Mouse (Mus musculus) gastrocnemius, adult 8-10 months (tissue): ENCODE data around the gene Tmc6. TPM values are rescaled to one million over a fixed set of nuclear protein-coding genes. Genes with fewer than 3 reads are reported as not detected.
"Not testable (repeated sequence)": the region's sequence is repeated elsewhere in the genome, so short reads cannot be mapped to it uniquely, and the experiment has no call there.

ENCODE experiments used
- DNase-seq, 2 experiments: peaks; one replicate each; pipeline ENCODE4 v3.0.0; 2022; ENCODE audit warnings: low spot score in 2 of 2
- total RNA-seq, 4 experiments: library from RNA; stranded (reverse); gene quantifications; 2 replicates each; pipeline ENCODE4 v1.2.4; 2022

Tmc6 gene
- total RNA-seq, 4 experiments from 2014 or later = 2.4 to 6.4 (median 4.5) TPM

DNA sequence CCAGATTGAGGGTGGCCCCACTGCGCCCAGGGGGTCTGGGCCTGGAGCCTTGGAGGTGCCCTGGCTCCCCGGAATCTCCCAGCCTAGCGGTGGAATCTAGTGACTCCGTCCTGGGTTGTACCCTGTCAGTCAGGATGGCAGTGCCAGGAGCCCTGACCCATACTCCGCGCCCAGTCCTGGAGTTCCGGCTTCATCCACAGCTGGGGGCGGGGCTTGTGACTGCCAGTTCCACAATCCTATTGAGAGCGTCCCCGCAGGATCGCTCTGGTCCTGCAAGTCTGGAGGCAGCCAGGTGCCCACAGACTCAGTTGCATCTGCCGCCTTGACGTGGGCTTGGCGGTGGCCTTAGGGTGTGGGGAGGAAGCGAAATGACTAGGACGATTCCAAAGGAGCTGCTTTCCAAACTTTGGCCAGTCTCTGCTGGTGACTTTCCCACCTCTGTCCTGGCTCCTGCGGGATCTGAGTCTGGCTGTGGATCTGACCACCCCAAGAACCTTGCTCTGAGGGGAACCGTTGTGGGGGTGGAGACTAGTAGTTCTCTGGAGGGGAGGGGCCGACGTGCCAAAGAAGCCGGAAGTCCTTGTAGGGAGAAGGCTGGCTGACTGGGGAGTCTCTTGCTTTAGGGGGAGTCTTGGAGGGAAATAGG lies 28.5 kb upstream of the Tmc6 start:
- peak; percentile 88 for DNase-seq

DNA sequence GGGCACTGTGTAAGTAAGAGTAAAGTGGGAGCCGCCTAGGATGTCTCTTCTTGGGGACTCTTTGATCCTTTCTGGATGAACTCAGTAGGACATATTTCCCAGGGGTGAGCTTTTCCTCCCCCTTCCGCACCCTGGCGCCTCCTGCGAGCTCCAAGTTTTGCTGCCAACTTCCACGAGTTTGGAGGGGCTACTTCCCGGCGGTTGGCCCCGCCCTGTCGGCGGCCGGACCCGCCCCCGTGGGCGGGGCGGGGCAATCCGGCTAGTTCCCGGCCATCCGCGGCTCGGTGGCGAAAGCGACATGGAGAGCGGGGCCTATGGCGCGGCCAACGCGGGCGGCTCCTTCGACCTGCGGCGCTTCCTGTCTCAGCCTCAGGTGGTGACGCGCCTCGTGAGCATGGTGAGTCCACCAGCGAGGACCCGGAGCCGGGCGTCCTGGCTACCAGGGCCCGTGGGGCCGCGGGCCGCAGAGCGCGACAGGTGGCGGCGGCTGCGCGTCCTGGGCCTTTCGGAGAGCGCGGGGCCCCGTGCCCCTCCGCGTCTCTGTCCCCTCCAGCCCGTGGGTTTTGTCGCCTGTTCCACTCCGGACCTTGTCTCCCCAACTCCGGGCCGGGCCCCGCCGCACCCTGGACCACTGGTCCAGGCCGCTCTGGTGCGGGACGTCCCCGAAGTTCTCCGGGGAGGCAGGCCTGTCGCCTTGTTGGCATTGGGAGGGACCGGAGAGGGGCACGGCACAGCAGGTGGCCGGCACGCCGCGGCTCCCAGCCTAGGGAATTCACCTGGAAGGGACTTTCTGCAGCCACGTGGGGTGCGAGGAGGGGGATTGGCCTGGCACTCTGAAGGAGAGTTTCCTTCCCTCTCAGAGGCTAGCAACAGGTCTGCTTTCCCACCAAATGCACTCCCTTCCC lies 27.7 kb upstream of the Tmc6 start, which contains the start of the genes Gm20708 and Syngr2:
Gene Gm20708 (plus strand): TSS at position 262 of the 905 bp plus-strand sequence.
Gene Syngr2 (plus strand): TSS at position 262 of the 905 bp plus-strand sequence.
- peak in 1 of 2 experiments; percentile 67 for DNase-seq

DNA sequence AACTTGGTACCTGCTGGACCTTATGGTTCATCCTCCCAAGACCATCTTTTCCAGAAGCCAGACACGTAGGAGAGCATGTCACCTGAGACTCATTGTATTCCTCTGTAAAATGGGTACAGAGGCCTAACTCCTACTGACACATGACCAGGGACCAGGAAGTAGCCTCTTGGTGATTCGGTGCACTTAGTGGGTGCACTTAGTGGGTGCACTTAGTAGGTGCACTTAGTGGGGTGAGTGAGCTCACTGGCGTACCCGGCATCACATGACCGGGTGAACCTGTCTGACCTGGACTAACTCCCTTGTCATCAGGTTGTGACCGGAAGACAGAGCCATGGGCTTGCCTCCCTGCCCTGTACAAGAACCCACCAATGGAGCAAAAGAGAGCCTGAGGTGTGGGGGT lies 24.8 kb upstream of the Tmc6 start:
- no peak for DNase-seq

DNA sequence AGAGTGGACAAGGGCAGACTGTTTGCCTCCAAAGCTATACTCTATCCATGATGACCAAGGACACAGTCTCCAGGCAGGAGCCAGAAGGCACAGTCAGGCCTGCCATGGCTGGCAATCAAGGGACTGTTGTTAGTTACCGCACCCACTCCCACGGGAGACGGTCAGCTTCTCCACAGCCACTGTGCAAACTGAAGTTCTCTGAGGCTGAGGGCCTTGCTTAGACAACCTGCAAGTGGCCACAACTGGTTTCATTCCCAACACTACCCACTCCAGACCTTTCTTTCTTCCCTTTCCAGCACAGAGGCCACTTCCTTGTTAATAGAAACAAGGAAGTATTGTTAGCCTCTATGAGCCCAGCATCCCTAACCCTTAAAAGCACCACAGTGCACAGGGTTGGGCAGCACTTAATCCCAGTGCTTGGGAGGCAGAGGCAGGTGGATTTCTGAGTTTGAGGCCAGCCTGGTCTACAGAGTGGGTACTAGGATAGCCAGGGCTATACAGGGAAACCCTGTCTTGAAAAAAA lies 21.2 kb upstream of the Tmc6 start:
- no peak for DNase-seq

DNA sequence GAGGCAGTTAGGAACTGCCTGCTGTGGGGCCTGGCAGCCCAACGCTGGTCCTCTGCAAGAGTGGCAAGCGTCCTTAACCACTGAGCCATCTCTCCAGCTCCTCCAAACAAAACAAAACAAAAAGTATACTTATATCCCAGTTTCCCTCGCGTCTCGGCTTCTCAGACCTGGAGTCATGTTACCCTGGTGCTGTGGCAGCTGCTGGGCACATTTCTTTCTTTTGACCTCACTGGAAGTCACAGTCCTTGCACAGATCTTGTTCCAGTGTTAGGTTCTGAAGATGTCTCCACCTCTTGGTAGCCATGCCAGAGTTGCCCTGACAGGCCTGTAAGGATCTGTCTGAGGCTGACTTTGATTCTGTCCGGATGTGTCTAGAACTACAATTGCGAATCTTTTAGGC lies 19.7 kb upstream of the Tmc6 start:
- no peak for DNase-seq

DNA sequence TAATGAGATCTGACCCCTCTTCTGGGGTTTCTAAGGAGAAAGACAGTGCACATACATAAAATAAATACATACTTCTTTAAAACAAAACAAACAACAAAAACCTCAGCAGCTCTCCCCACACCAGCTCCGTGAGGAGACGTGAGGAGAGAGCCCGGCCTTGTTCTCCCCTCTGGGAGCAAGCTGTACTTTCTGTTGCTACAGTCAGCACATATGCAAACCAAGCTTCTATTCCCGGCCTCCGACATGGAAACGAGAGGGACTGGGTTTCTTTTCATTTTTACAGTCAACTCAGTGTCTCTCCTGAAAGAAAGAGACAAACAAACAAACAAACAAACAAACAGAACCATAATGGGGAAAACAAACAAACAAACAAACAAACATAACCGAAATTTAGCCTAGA lies 18.0 kb upstream of the Tmc6 start:
- DNase-seq = no peak

DNA sequence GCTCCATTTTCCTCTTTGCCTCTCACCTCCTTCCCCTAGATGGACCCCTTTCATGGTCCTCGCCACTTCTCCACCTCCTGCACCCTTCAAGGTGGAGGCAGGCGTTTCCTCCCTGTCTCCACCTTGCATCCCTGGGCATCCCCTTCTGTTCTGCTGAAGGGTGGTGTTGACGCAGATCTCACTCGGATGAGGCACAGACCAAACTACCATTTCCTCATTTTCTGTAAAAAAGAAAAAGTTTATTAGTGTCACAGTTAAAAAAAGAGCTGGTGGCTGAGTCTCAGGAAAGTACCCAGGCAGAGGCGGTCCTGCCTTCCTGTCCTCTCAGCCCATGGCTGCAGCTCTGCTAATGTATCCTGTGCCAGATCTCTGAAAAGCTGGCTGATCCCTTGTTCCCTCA lies 17.2 kb upstream of the Tmc6 start:
- DNase-seq = no peak

DNA sequence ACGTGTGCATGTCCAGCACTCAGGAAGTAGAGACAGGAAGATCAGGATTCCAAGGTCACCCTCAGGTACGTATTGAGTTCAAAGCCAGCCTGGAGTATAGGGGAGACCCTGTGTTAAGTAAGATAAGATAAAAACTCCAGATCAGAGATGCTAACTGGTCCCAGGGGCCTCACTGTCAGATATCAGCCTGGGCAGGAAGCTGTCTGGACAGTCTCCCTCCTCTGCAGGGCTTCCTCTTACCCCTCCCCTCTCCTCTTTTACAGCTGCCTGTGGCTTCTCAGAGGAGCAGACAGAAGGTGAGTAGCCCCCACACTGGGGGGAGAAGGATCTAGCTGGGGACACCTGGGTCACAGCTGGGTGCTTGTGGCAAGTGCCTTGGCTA lies 16.2 kb upstream of the Tmc6 start:
- no peak for DNase-seq

DNA sequence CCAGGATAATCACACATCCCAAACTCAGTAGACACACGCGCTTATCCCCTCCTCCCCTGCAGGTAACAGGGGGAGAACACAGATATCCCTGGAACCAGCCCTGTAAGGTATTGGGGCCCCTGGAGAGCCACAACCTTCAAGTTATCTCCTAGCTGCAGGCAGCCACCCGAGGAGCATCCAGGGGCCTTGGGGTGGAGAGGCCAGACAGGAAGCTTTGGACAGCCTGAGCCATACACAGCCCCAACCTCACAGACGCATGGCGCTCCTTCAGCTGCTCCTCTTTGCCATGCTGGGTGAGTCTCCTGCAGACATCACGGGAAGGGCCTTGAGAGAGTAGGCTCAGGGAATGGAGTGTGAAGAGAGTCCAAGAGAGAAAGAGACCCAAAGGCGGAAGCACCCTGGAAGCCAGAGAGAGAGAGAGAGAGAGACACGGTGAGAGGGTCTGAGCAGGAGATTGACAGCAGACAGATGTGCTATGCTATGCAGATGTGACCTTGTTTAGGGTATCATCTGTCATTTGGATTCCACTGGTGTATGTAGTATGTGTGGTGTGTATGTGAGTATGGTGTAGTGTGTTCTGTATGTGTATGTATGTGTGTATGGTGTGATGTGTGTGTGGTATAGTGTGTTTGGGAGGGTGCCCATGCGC lies 15.6 kb upstream of the Tmc6 start, which contains the start of gene 6030468B19Rik:
Gene 6030468B19Rik (plus strand): TSS at position 150 of the 649 bp plus-strand sequence.
- no peak for DNase-seq

DNA sequence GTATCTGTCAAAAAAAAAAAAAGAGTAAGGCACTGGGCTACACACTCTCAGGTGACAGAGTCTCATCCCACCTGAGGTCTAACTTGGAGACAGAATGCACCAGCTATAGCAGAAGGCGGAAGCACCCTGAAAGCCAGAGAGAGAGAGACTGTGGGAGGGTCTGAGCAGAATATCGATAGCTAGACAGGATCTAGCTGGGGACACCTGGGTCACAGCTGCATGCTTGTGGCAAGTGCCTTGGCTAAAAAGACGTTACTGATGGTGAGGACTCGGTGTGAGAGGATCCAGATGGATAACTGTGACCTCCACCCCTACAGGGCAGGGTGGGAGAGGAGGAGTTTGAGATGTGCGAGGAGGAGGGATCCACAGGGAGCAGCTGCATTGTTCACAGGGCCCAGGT lies 15.0 kb upstream of the Tmc6 start:
- no peak for DNase-seq

DNA sequence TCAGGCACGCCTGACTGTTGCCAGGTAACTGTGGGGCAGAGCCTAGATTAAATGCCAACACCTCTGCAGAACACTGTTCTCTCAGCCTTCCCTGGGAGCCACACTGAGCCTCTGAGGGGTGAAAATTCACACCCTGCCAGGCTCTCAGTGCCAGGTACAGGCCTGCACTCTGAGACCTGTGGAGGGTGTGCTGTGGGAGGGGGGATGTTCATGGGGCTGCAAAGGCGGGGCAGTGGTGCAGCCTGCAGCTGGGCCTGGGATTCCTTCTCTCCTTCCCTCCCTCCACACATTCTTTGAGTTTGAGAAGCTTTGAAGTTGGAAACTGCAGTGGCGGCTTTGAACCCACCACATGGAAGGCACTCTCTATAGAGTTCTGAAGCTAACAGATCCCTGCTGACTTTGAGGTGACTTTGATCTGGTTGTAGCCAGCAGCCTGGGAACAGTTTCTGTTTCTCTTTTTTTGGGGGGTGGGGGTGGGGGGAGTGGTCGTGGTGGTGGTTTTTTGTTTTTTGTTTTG lies 12.1 kb upstream of the Tmc6 start:
- DNase-seq = no peak

DNA sequence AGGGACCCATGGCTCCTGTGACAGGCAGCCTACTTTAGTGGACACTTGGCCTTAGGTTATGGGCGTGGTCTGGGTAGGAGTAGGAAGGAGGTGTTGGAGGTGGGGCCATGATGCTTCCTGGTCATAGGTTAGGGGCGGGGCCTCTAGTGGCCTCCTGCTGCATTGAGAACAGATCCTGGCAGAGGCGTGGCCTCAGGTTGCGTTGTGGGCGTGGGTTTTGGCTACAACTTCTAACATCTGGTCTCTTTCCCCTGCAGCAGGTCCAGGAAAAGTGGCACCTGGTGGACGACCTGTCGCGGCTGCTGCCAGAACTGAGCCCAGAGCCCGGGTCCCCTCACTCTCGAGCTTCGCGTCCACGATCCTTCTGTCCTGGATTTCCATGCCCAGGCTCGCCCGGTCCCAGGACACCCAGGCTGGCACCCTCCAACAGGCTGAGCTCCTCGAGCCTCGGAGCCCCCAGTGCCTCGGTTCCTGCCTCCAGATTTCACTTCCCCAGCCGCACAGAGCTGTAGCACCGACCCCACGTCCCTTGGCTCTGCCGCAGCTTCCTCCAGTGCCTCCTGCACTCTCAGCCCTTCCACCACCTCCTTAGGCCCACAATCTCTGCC lies 10.4 kb upstream of the Tmc6 start:
- no peak for DNase-seq

DNA sequence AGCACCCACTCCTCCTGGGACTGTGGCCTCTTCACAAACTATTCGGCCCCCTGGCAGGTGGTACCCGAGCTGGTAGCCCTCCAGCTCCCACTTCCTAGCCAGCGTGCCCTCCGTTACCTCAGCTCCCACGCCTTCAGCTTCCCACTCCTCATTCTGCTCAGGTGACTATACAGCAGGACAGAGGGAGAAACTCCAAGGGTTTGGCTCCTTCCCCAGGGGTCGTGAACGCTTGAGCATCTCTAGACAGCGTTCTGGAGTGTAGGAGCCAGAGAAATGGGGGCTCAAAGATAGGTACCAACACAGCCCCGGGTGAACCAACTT lies 9.4 kb upstream of the Tmc6 start:
- DNase-seq = no peak

DNA sequence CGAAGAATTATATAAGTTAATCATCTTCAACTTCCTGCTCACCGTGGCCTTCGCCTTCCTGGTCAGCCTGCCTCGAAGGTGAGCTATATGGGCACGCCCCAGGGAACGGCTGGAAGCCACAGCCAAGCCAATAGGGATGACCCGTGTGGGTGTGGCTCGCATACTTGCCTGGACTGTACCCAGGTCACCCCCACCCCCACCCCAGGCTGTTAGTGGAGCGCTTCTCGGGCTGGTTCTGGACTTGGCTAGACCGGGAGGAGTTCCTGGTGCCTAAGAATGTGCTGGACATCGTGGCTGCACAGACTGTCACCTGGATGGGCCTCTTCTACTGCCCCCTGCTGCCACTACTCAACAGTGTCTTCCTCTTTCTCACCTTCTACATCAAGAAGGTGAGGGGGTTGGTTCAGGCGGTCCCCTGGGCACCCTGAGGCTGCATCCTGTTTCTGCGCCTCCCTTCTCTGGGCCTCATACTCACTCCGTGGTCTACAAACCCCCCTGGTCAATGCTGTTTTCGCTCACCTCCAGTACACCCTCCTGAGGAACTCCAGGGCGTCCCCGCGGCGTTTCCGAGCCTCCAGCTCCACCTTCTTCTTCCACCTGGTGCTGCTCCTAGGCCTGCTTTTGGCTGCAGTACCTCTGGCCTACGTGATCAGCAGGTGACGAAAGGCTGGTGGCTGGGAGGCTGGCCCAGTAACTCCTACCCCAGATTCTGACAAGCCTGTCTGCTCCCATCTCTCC lies 8.9 kb upstream of the Tmc6 start:
- DNase-seq = no peak

DNA sequence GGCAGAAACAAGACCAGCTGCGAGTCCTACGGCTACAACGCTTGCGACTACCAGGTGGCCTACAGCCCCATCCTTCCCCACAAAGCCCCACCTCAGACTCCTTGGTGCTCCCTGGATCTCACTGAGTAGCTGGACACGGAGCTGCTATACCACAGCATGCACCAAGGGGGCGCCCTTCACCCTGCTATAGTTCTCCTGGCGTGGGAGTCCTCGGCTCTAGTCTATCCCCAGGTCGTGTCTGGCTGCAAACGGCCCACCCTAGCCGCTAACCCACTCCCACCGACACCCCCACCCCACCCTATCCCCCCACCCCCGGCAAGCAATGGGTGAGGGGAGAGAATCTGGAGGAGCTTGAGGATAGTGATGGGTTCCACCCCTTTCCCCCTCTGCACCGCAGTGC lies 8.3 kb upstream of the Tmc6 start:
- peak in 1 of 2 experiments; percentile 68 for DNase-seq

DNA sequence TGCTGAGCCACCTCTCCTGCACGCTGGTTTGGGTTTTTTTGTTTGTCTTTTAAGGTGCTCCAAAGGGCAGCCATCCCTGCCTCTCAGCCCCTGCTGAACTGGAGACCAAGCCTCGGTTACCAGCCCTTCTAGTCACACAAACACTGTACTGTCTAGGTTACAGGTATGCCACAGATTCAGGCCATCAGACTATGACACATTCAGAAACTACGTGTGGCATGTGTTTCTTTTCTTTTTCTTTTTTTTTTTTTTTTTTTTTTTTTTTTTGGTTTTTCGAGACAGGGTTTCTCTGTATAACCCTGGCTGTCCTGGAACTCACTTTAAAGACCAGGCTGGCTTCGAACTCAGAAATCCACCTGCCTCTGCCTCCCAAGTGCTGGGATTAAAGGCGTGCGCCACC lies 6.5 kb upstream of the Tmc6 start:
- DNase-seq = not testable (repeated sequence)

DNA sequence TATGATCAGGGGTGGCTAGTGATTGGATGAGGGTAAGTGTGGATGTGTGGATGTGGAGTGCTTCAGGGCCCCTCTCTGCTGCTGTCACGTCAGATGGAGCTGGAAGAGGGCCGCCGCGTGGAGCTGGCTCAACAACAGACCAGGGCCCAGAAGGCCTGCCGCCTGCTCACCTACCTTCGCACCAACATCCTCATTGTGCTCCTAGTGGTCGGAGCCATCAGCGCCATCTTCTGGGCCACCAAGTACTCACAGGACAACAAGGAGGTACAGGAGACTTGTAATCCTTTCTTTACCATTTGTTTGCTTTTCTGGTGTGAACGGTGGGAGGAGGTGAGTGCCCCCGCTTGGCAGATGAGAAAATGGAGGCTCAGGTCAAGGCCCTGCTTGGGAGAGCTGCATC lies 4.3 kb upstream of the Tmc6 start:
- peak in 1 of 2 experiments; percentile 48 for DNase-seq

DNA sequence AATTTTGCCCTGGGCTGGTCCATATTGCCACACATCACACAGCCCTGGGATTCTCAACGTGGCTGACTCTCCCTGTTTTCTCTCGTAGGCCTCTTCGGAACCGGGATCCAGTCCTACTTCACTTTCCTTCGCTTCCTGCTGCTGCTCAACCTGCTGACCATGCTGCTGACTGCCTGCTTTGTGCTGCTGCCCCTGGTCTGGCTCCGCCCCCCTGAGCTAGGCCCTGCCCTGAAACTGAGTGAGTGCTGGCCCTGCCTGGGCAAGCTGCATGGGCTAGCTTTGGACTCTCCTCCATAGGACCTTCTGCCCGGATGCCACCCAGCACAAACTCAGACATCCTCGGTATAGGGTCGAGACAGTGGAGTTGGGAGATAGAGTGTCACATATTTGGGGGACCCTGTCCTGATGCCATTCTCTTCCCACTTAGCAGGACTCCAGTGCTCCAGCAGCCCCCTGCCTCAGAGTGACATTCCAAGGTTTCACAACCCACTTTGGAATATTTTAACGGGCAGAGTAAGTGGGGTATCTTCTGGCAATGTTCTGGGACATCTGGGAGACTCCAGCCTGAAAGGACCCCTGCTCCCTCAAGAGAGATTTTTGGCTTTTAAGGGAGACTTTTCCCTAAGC lies 1.8 kb upstream of the Tmc6 start:
- DNase-seq = no peak

DNA sequence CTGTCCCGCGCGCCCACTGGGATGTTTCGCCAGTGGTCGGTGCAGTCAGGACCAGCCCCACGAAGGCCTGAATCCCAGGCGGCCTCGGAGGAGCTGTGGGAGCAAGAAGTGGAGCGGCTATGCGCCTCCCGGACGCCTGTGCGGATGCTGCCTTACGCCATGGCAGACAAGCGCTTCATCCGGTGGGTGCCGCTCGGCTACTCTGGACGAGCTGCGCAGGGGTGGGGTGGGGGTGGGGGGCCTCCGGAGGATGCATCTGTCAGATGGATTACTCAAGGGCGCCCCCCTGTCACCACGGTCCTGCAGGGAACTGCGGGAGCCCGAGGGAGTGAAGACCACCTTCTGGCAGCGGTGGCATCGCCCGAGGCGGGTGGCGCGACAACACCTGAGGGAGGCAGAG lies 1.1 kb upstream of the Tmc6 start:
- no peak for DNase-seq

DNA sequence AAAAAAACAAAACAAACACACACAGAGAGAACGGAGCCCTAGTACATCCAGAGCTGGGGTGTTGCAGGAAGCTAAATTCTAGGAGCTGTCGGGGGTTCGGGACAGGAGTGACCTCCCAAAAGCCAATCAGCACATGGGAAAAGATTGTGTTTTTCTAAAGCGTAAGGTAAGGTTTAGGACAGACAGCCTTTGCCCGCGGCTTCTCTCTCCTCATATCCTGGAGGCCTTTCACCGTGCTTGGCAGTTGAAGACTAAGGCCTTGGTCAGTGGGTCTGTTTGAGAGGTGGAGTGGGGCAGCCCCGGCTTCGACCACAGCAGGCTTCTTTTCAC lies 672 bp upstream of the Tmc6 start:
- no peak for DNase-seq
